Mouse (Mus musculus) bone marrow macrophage, adult 2 months (primary cell): ENCODE data around the gene Tmed10. TPM values are rescaled to one million over a fixed set of nuclear protein-coding genes. Genes with fewer than 3 reads are reported as not detected.

ENCODE experiments used
- H3K27ac ChIP-seq: 2 replicates; pipeline ENCODE4 v1.5.1; 2012; ENCODE audit warnings: low read depth, low read length; ENCODE audit not compliant: insufficient read depth
- H3K4me1 ChIP-seq: 2 replicates; pipeline ENCODE4 v1.6.1; 2012; ENCODE audit warnings: low read length; ENCODE audit not compliant: control insufficient read depth, insufficient read depth
- H3K4me3 ChIP-seq: 2 replicates; pipeline ENCODE4 v1.5.1; 2012; ENCODE audit warnings: mild to moderate bottlenecking, low read length, moderate library complexity; ENCODE audit not compliant: insufficient read depth
- CTCF ChIP-seq: IDR thresholded peaks from 2 replicates; pipeline ENCODE4 v1.5.1; 2012; ENCODE audit warnings: low read depth, mild to moderate bottlenecking, low read length, moderate library complexity
- POLR2A ChIP-seq: IDR thresholded peaks from 2 replicates; pipeline ENCODE4 v1.6.1; 2012; ENCODE audit warnings: mild to moderate bottlenecking, low read depth, low read length, borderline replicate concordance
- polyA plus RNA-seq: library from polyadenylated mRNA; stranded (reverse); fragments of >200 nt; gene quantifications from 2 replicates; pipeline ENCODE4 v1.2.4, GENCODE M21; 2012; ENCODE audit not compliant: missing spikeins, insufficient read depth, insufficient read length

Gene Tmed10
- polyA plus RNA-seq, 1 experiment = 291 TPM

- no peak for TF ChIP-seq CTCF
- TF ChIP-seq POLR2A = no peak
- H3K4me3 ChIP-seq = no peak overlapping the region
- H3K27ac ChIP-seq = no peak overlapping the region
- H3K4me1 ChIP-seq = no peaks in the 10 kb centered on the region
Observed at GRCm38 (mm10) chr12:85296915-85297314, 77.7 kb downstream of the Tmed10 start.

- H3K4me3 ChIP-seq = no peak overlapping the region
- no peaks in the 10 kb centered on the region for H3K4me1 ChIP-seq
- TF ChIP-seq CTCF = no peak
- H3K27ac ChIP-seq = no peak overlapping the region
Observed at GRCm38 (mm10) chr12:85295506-85295905, 79.1 kb downstream of the Tmed10 start.

- TF ChIP-seq CTCF (no peak), POLR2A (no peak)
- no peak overlapping the region for H3K27ac ChIP-seq
- no peak overlapping the region for H3K4me3 ChIP-seq
- H3K4me1 ChIP-seq = no peaks in the 10 kb centered on the region
Observed at GRCm38 (mm10) chr12:85292906-85293305, 81.7 kb downstream of the Tmed10 start.

GRCm38 (mm10) chr12:85292288-85292687, 82.4 kb downstream of the Tmed10 start:
- Histone ChIP-seq H3K4me3 (no peak overlapping the region), H3K4me1 (no peaks in the 10 kb centered on the region), H3K27ac (no peak overlapping the region)
- no peak for TF ChIP-seq CTCF
- TF ChIP-seq POLR2A = no peak

- TF ChIP-seq POLR2A (no peak), CTCF (no peak)
- no peak overlapping the region for H3K27ac ChIP-seq
Observed at GRCm38 (mm10) chr12:85291541-85291940, 83.1 kb downstream of the Tmed10 start.

GRCm38 (mm10) chr12:85290633-85291032, 84.0 kb downstream of the Tmed10 start:
- no peak overlapping the region for H3K27ac ChIP-seq
- no peak overlapping the region for H3K4me3 ChIP-seq
- H3K4me1 ChIP-seq = no peaks in the 10 kb centered on the region
- TF ChIP-seq CTCF (no peak), POLR2A (no peak)

More at GRCm38 (mm10) chr12:85291541-85291940, 83.1 kb downstream of the Tmed10 start:
- no peaks in the 10 kb centered on the region for H3K4me1 ChIP-seq
- H3K4me3 ChIP-seq = no peak overlapping the region

Other genes starting within 250 kb of the Tmed10 start
- gene Rps6kl1, start 223.6 kb downstream of the Tmed10 start, polyA plus RNA-seq = not detected in 2 replicates
- gene Pgf, start 197.1 kb downstream of the Tmed10 start, polyA plus RNA-seq = 2.2 TPM in 2 replicates
- gene Eif2b2, start 155.4 kb downstream of the Tmed10 start, polyA plus RNA-seq = 34.3 and 45.1 TPM in 2 replicates
- 7.0 and 8.1 TPM in 2 replicates for gene Mlh3, start 104.2 kb downstream of the Tmed10 start, polyA plus RNA-seq
- gene Acyp1, start 86.4 kb downstream of the Tmed10 start, polyA plus RNA-seq = 23.5 and 24.0 TPM in 2 replicates
- gene Zc2hc1c, start 86.3 kb downstream of the Tmed10 start, polyA plus RNA-seq = not detected in 2 replicates
- 46.6 and 52.4 TPM in 2 replicates for gene Nek9, start 35.5 kb downstream of the Tmed10 start, polyA plus RNA-seq
- gene Fos, start 99.0 kb upstream of the Tmed10 start, polyA plus RNA-seq = 64.0 and 65.2 TPM in 2 replicates
- 8.8 and 9.5 TPM in 2 replicates for gene Jdp2, start 224.2 kb upstream of the Tmed10 start, polyA plus RNA-seq